Mouse (Mus musculus) adrenal gland, postnatal 4 days (tissue): ENCODE data around the gene C3. TPM values are rescaled to one million over a fixed set of nuclear protein-coding genes. Genes with fewer than 3 reads are reported as not detected.
A peak's percentile ranks its signal among the peaks of the same experiment; 100 is the strongest.

Experiments used
- DNase-seq, 2 experiments: peaks; one replicate each; pipeline ENCODE4 v3.0.0; 2021 to 2022; ENCODE audit warnings: low spot score in 2 of 2, mixed read lengths in 2 of 2
- total RNA-seq, 2 experiments: library from RNA; stranded (reverse); gene quantifications; 2 replicates each; pipeline ENCODE4 v1.2.3; 2021

Gene C3
- total RNA-seq, 2 experiments from 2014 or later: 60.7 to 452 TPM

DNA sequence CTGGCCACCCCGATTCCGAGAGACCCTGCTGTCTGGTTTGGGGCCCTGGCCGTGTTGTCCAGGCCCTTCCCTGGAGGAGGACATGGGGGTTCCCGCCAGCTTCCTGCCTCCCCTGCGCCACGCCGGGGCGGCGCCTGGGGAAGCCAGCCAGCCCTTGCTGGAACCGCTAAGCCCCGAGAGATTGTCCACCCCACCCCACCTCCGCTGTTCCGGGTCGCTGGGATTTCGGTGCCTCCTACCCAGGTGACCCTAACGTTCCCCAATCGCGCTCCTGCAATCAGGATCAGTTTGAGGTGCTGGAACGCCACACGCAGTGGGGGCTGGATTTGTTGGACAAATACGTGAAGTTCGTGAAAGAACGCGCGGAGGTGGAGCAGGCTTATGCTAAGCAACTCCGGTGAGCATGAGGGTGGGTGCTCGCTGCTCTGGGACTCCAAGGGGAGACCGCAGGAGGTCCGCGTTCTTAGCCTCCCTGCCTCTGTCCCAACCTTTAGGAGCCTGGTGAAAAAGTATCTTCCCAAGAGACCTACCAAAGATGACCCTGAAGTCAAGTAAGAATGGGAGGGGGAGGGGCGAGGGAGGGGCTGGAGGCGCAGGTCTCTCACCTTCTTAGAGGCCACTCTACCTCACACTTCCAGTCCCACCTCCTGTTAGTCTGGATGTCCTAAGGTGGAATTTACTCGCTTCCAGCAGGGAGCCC, 22.7 kb upstream of the C3 start:
- no peak for DNase-seq

GRCm38 (mm10) chr17:57249186-57250181, 21.5 kb upstream of the C3 start, which contains the start of gene Trip10:
TSS of gene Trip10 (plus strand) at chr17:57249455.
- peak; percentile 97 to 98 for DNase-seq

- DNase-seq: no peak
These were observed 20.8 kb upstream of the C3 start for GRCm38 (mm10) chr17:57248771-57249170.

DNA sequence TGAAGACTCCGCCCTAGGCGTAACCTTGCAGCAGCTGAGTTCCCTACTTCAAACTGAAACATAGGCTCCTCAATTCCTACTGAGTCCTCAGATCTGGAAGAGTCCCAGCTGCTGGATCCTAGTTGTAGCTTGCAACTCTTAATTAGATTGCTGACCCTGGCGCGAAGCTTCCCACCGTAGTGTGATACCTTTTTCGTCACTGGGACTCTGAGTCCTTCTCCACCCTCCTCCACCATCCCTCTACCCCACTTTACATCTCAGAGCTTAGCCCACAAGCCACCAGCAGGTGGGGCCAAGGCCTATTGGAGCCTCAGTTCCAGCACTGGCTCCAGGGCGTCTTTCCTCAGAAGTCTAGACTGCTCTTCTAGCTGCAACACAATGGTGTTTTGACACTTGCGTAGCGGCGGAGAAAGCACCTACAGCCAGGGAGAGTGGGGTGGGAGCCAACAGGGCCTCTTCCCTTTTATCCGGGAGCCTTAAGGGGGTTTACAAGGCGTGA, 20.3 kb upstream of the C3 start, which contains the start of gene Gpr108:
Gene Gpr108, minus strand, starts transcription at position 246 of the 499 bp plus-strand sequence.
- DNase-seq: peak; percentile 40 to 70

- DNase-seq: peak; percentile 62 to 82
These were observed 19.7 kb upstream of the C3 start for GRCm38 (mm10) chr17:57247393-57248200.

- no peak for DNase-seq
These were observed 18.9 kb upstream of the C3 start for GRCm38 (mm10) chr17:57246663-57247392.

GRCm38 (mm10) chr17:57245311-57245929, 17.5 kb upstream of the C3 start:
- DNase-seq: no peak

GRCm38 (mm10) chr17:57243650-57244370, 15.9 kb upstream of the C3 start:
- DNase-seq: no peak

DNA sequence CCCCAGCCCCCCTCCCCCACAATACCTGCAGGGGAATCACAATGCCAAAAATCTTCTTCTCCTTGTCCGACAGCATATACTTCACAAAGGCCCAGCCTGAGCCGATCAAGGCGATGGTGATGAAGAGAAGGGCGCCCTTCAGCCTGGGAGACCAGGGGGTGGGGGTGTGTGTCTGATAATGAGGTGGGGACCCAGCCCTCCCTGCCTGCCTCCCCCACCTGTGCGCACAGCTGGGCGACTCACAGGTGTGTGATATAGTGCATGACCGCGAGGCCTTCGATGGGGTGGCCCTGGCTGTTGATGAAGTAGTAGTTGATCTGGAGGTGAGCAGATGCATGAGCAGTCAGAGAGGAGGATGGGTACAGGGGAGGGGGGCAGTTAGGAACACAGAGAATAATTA, 9.2 kb upstream of the C3 start:
- no peak for DNase-seq

- no peak for DNase-seq
These were observed 7.9 kb upstream of the C3 start for GRCm38 (mm10) chr17:57235803-57236202.

- DNase-seq: no peak
These were observed 6.5 kb upstream of the C3 start for GRCm38 (mm10) chr17:57234254-57234928.

GRCm38 (mm10) chr17:57233038-57233437, 5.1 kb upstream of the C3 start:
- no peak for DNase-seq

- DNase-seq: no peak
These were observed 4.3 kb upstream of the C3 start for GRCm38 (mm10) chr17:57232200-57232599.

DNA sequence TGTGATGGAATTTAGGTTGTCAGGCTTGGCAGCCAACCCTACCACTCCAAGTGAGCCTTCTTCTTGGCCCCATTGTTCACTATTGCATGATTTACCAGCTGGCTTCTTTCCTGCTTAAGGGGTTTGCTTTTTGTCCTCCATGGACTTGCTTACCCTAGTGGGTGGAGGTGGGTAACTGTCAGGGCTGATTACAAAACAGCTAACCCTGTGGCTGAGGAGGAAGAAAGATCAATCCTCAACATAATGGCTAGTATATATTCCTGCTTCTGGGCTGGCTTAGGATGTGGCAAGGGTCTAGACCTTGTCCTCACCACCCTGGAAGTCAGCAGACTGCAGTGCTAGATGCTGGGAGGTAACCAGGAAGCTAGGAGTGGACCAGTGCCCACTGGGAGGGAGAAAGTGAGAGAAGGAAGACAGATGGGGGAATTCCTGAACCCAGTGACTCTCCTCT, 3.4 kb upstream of the C3 start:
- DNase-seq: no peak

GRCm38 (mm10) chr17:57230728-57231125, 2.8 kb upstream of the C3 start:
- DNase-seq: no peak

DNA sequence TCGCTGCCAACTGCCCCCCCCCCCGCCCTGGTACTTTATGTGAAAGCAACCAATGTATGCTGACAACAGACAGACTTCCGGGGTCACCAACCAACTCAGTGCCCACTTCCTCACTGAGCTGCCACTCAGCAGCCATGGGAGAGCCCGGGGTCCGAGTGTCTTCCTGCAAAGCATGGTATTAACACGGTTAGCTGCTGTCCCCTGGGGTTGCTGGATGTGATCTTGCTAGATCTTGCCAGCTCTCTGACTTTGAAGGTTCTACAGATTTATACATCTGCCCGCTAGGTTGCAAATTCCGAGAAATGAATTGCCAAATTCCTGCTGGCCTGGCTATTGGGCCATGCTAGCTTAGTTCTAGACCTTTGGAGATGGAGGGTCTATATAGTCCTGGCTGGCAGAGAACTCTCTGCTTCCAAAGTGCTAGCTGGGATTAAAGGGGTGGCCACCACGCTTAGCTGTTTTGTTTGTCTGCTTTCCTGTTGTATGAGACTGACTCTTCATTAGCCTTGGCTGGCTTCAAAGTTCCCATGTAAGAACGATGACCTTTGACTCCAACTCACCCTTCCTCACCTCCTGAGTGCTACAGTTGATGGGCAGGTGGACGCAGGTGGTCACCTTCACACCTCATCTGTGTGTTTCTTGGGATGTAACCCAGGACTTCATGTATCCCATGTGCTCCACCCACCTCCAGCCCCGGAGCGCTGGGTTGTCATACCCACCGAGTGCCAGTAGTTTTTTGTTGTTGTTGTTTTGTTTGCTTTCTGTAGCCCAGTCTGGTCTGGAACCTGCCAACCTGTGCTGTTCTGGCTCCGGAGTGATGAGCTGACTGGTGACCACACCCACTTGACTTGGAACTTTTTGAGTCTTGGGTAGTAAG, 2.2 kb upstream of the C3 start:
- DNase-seq: no peak

DNA sequence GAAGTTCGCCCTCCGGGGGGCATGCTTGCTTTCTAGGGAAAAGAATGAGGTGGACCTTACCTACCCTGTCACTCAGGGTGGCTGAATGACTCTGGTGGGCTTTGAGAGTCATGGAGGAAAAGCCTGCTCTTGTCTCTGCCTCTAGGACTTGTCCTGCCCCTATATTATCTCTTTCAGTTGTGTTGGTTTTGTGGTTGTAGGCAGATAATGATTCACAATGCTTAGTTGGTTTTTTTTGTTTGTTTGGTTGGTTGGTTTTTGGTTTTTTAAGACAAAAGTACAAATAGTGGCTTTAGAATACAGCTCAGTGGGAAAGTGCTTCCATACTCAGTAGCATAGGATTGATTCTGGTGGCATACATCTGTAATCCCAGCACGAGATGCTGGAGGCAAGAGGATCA, 937 bp upstream of the C3 start:
- no peak for DNase-seq

GRCm38 (mm10) chr17:57227468-57227867, 468 bp downstream of the C3 start:
- no peak for DNase-seq
